8 mouse cellular contexts compared by ENCODE assay signal in genomic region chr10:121365781-121366272, GRCm38 (mm10). TPM values are rescaled to one million over a fixed set of nuclear protein-coding genes. Genes with fewer than 3 reads are reported as not detected.
A peak's percentile ranks its signal among the peaks of the same experiment; 100 is the strongest.
DNase-seq lines count a peak whose midpoint lies in the region; ATAC-seq and TF ChIP-seq lines count a peak whose summit lies in the region.

No protein-coding gene starts in this region.

- peak overlapping the region; percentile 71 for H3K4me3 ChIP-seq in MEL (ENCODE audit: control insufficient read depth in 1 of 2, insufficient read depth in 1 of 2, low read depth in 2 of 2, low read length in 2 of 2)
- H3K4me3 ChIP-seq in forebrain, embryonic 15.5 days, result peak overlapping the region; percentile 92
- H3K4me3 ChIP-seq in intestine, embryonic 15.5 days (replicated peaks), result peak overlapping the region; percentile 90
- peak overlapping the region; percentile 96 for H3K4me3 ChIP-seq in lung, embryonic 15.5 days

- H3K27me3 ChIP-seq in MEL (ENCODE audit: control insufficient read depth in 1 of 2, insufficient read depth in 2 of 2, low read length in 2 of 2), result no peaks in the 10 kb centered on the region
- no peaks in the 10 kb centered on the region for H3K27me3 ChIP-seq in forebrain, embryonic 15.5 days
- H3K27me3 ChIP-seq in intestine, embryonic 15.5 days (replicated peaks), result no peaks in the 10 kb centered on the region
- no peaks in the 10 kb centered on the region for H3K27me3 ChIP-seq in lung, embryonic 15.5 days

- DNase-seq in adrenal gland, adult (ENCODE audit: inconsistent age in 2 of 2, low spot score in 1 of 2), result peak; percentile 57 to 87
- no peak for DNase-seq in adrenal gland, postnatal 4 days (ENCODE audit: low spot score in 2 of 2)
- DNase-seq in MEL (ENCODE audit: low read depth, low spot score), result peak; percentile 48
- DNase-seq in retina, postnatal 1 day, result peak; percentile 23

- TF ChIP-seq EP300 in MEL (IDR thresholded peaks at IDR 0.05; ENCODE audit: low read depth in 1 of 2, low read length in 2 of 2), result no peak

- peaks cover 32% of the 10 kb centered on the region for H3K79me2 ChIP-seq in MEL (ENCODE audit: control insufficient read depth, insufficient read depth, low read length, poor library complexity)

- H3K4me1 ChIP-seq in MEL (ENCODE audit: control insufficient read depth in 1 of 2, insufficient read depth in 2 of 2, low read length in 2 of 2), result peaks cover 0 to 22% of the 10 kb centered on the region in 2 experiments; a peak in 3 of 4 replicates
- peaks cover 26% of the 10 kb centered on the region for H3K4me1 ChIP-seq in forebrain, embryonic 15.5 days
- H3K4me1 ChIP-seq in intestine, embryonic 15.5 days (replicated peaks), result peaks cover 13% of the 10 kb centered on the region
- H3K4me1 ChIP-seq in lung, embryonic 15.5 days, result peaks cover 22% of the 10 kb centered on the region

- TF ChIP-seq CTCF in MEL (IDR thresholded peaks at IDR 0.05 in 2 of 3, conservative IDR thresholded peaks at IDR 0.05 in 1 of 3; ENCODE audit: control insufficient read depth in 1 of 3, insufficient read depth in 1 of 3, low read depth in 2 of 3, low read length in 3 of 3, poor library complexity in 1 of 3, severe bottlenecking in 1 of 3), result no peak

- H3K4me2 ChIP-seq in forebrain, embryonic 15.5 days (replicated peaks), result peak overlapping the region; percentile 63
- H3K4me2 ChIP-seq in intestine, embryonic 15.5 days (replicated peaks), result peak overlapping the region; percentile 64
- H3K4me2 ChIP-seq in lung, embryonic 15.5 days, result peak overlapping the region; percentile 88

- TF ChIP-seq POLR2A in MEL (IDR thresholded peaks at IDR 0.05; ENCODE audit: control insufficient read depth in 1 of 2, insufficient read depth in 1 of 2, low read depth in 1 of 2, low read length in 2 of 2, poor library complexity in 1 of 2), result no peak

- H3K27ac ChIP-seq in MEL (ENCODE audit: control insufficient read depth, low read depth, low read length), result peak overlapping the region; percentile 1; the same call in 1 of the 2 replicates
- no peak overlapping the region for H3K27ac ChIP-seq in forebrain, embryonic 15.5 days (replicated peaks)
- no peak overlapping the region for H3K27ac ChIP-seq in intestine, embryonic 15.5 days
- H3K27ac ChIP-seq in lung, embryonic 15.5 days, result no peak overlapping the region

- 11% methylated on average over 9 of the region's 9 CpGs for WGBS in forebrain, embryonic 15.5 days
- WGBS in intestine, embryonic 15.5 days, result 9% methylated on average over 9 of the region's 9 CpGs
- WGBS in lung, embryonic 15.5 days, result 15% methylated on average over 9 of the region's 9 CpGs

- no peaks in the 10 kb centered on the region for H3K9me3 ChIP-seq in MEL (replicated peaks; ENCODE audit: insufficient read depth, low read length)
- H3K9me3 ChIP-seq in forebrain, embryonic 15.5 days, result no peaks in the 10 kb centered on the region
- H3K9me3 ChIP-seq in intestine, embryonic 15.5 days, result no peaks in the 10 kb centered on the region
- H3K9me3 ChIP-seq in lung, embryonic 15.5 days, result no peaks in the 10 kb centered on the region

- H3K9ac ChIP-seq in MEL (ENCODE audit: control insufficient read depth, low read depth, low read length, poor library complexity, severe bottlenecking), result peak overlapping the region; percentile 84
- peak overlapping the region; percentile 87 for H3K9ac ChIP-seq in forebrain, embryonic 15.5 days (replicated peaks)
- H3K9ac ChIP-seq in intestine, embryonic 15.5 days, result peak overlapping the region; percentile 90
- H3K9ac ChIP-seq in lung, embryonic 15.5 days, result peak overlapping the region; percentile 80

- H3K36me3 ChIP-seq in MEL (ENCODE audit: control insufficient read depth in 1 of 2, insufficient read depth in 2 of 2, low read length in 2 of 2), result peaks cover 1 to 11% of the 10 kb centered on the region in 2 experiments
- H3K36me3 ChIP-seq in forebrain, embryonic 15.5 days, result peaks cover 8% of the 10 kb centered on the region; the same call in 1 of the 2 replicates
- 0 out of 2 replicates have a peak, but pooled peaks cover 6% of the 10 kb centered on the region for H3K36me3 ChIP-seq in intestine, embryonic 15.5 days
- H3K36me3 ChIP-seq in lung, embryonic 15.5 days, result peaks cover 10% of the 10 kb centered on the region; the same call in 1 of the 2 replicates

- TF ChIP-seq RAD21 in MEL (IDR thresholded peaks at IDR 0.05; ENCODE audit: low read depth, low read length), result no peak

- ATAC-seq in forebrain, embryonic 15.5 days (replicated peaks), result no peak
- no peak for ATAC-seq in intestine, embryonic 15.5 days
- no peak for ATAC-seq in lung, embryonic 15.5 days (ENCODE audit: borderline replicate concordance, extremely low read depth, low FRiP score, low TSS enrichment)
- ATAC-seq in erythroid progenitor cell, adult 5-6 weeks (replicated peaks; ENCODE audit: low FRiP score, poor library complexity, severe bottlenecking), result no peak

TF ChIP-seq in MEL, 35 proteins besides CTCF, POLR2A, EP300 and RAD21:
- TF ChIP-seq KAT2A (conservative IDR thresholded peaks at IDR 0.05; ENCODE audit: low read depth, low read length), result no peak
- no peak for TF ChIP-seq ZKSCAN1 (IDR thresholded peaks at IDR 0.05; ENCODE audit: low read depth, low read length)
- TF ChIP-seq MAZ (IDR thresholded peaks at IDR 0.05; ENCODE audit: low read depth, low read length), result no peak
- TF ChIP-seq NRF1 (IDR thresholded peaks at IDR 0.05; ENCODE audit: insufficient read depth, low read depth, low read length, poor library complexity, severe bottlenecking), result no peak
- no peak for TF ChIP-seq ELF1 (IDR thresholded peaks at IDR 0.05; ENCODE audit: low read depth, low read length)
- peak; percentile 80 for TF ChIP-seq MAX (IDR thresholded peaks at IDR 0.05; ENCODE audit: low read length)
- no peak for TF ChIP-seq GATA1 (IDR thresholded peaks at IDR 0.05; ENCODE audit: low read depth, low read length)
- TF ChIP-seq MYC (IDR thresholded peaks at IDR 0.05; ENCODE audit: low read depth, low read length), result peak; percentile 67; the same call in 1 of the 2 replicates
- TF ChIP-seq POLR2AphosphoS2 (IDR thresholded peaks at IDR 0.05; ENCODE audit: low read length), result no peak
- TF ChIP-seq ZMIZ1 (IDR thresholded peaks at IDR 0.05; ENCODE audit: low read depth, low read length), result no peak
- TF ChIP-seq ETS1 (IDR thresholded peaks at IDR 0.05; ENCODE audit: low read depth, low read length), result peak; percentile 54; the same call in 1 of the 2 replicates
- TF ChIP-seq MXI1 (IDR thresholded peaks at IDR 0.05; ENCODE audit: low read depth, low read length), result peak; percentile 83
- TF ChIP-seq RCOR1 (IDR thresholded peaks at IDR 0.05; ENCODE audit: low read depth, low read length), result no peak
- TF ChIP-seq JUND (IDR thresholded peaks at IDR 0.05; ENCODE audit: low read depth, low read length), result no peak
- TF ChIP-seq ZC3H11A (IDR thresholded peaks at IDR 0.05; ENCODE audit: low read depth, low read length), result no peak
- peak; percentile 54 for TF ChIP-seq SIN3A (IDR thresholded peaks at IDR 0.05; ENCODE audit: low read length)
- TF ChIP-seq USF1 (IDR thresholded peaks at IDR 0.05; ENCODE audit: low read depth, low read length), result peak; percentile 25; the same call in 1 of the 2 replicates
- no peak for TF ChIP-seq ZNF384 (IDR thresholded peaks at IDR 0.05; ENCODE audit: low read depth, low read length)
- TF ChIP-seq TBP (IDR thresholded peaks at IDR 0.05; ENCODE audit: low read depth, low read length), result no peak
- no peak for TF ChIP-seq MEF2A (IDR thresholded peaks at IDR 0.05; ENCODE audit: extremely low read depth, insufficient replicate concordance, low read depth, low read length, poor library complexity, severe bottlenecking)
- no peak for TF ChIP-seq TAL1 (IDR thresholded peaks at IDR 0.05; ENCODE audit: low read length)

RNA-seq across cellular contexts. Expression of gene Gns, which starts 0.9 kb away (rescaled TPM):
- total RNA-seq in adrenal gland, postnatal 4 days (2021), result 100 to 1,000 TPM; 121 to 130 TPM
- total RNA-seq in MEL (2012; rRNA removed), result 24.4 and 33.6 TPM in 2 replicates
- polyA plus RNA-seq in MEL (2012; ENCODE audit: insufficient read depth in 1 of 2, insufficient read length in 2 of 2, low read depth in 1 of 2, low replicate concordance in 2 of 2, missing spikeins in 1 of 2), result 10 to 100 TPM in 1 of 2 experiments, not detected in 1; 33.1 TPM
- 30.3 and 34.7 TPM in 2 replicates for polyA plus RNA-seq in forebrain, embryonic 15.5 days (2015; fragmentation: Nextera tagmentation; extraction: Ambion mirVana)
- polyA plus RNA-seq in intestine, embryonic 15.5 days (2015; fragmentation: Nextera tagmentation; extraction: Ambion mirVana), result 41.4 and 42.4 TPM in 2 replicates
- polyA plus RNA-seq in lung, embryonic 15.5 days (2015; fragmentation: Nextera tagmentation; extraction: Ambion mirVana), result 35.5 and 36.4 TPM in 2 replicates
- 17.2 and 19.8 TPM in 2 replicates for total RNA-seq in erythroid progenitor cell, adult 5-6 weeks (2015; ENCODE audit: low replicate concordance)
- total RNA-seq in erythroid progenitor cell, adult 5-6 weeks (2017; ENCODE audit: low replicate concordance), result 9.6 and 13.0 TPM in 2 replicates

RNA-seq across cellular contexts. Expression of gene Tbc1d30, which starts 14.7 kb away (rescaled TPM):
- total RNA-seq in adrenal gland, postnatal 4 days (2021), result 1 to 10 TPM; 3.8 to 7.1 TPM
- total RNA-seq in MEL (2012; rRNA removed), result 0.29 and 0.35 TPM in 2 replicates
- polyA plus RNA-seq in MEL (2012; ENCODE audit: insufficient read depth in 1 of 2, insufficient read length in 2 of 2, low read depth in 1 of 2, low replicate concordance in 2 of 2, missing spikeins in 1 of 2), result 1 to 10 TPM in 1 of 2 experiments, not detected in 1; 2.1 TPM
- polyA plus RNA-seq in forebrain, embryonic 15.5 days (2015; fragmentation: Nextera tagmentation; extraction: Ambion mirVana), result 8.5 and 9.1 TPM in 2 replicates
- 3.5 and 4.5 TPM in 2 replicates for polyA plus RNA-seq in intestine, embryonic 15.5 days (2015; fragmentation: Nextera tagmentation; extraction: Ambion mirVana)
- 2.8 and 3.5 TPM in 2 replicates for polyA plus RNA-seq in lung, embryonic 15.5 days (2015; fragmentation: Nextera tagmentation; extraction: Ambion mirVana)
- total RNA-seq in erythroid progenitor cell, adult 5-6 weeks (2015; ENCODE audit: low replicate concordance), result 5.0 TPM in 1 of 2 replicates, not detected in the other
- 1.0 TPM in 1 of 2 replicates, not detected in the other for total RNA-seq in erythroid progenitor cell, adult 5-6 weeks (2017; ENCODE audit: low replicate concordance)

Comparison
In these comparisons a context has a peak if more than half of its experiments do, and no peak if none do; other contexts are left out.
1. DNase-seq: peak in adrenal gland, adult (2 of 2), MEL (single experiment) and retina, postnatal 1 day (single experiment); none in adrenal gland, postnatal 4 days (0 of 2).
2. Peak in every context shown above with its lines, with median percentiles within 50 percentile points of each other: H3K4me3 ChIP-seq, H3K9ac ChIP-seq and H3K4me2 ChIP-seq.